Mouse (Mus musculus) lung, adult 2 months (tissue): ENCODE measurements around the gene Gm21970. TPM values are rescaled to one million over a fixed set of nuclear protein-coding genes. Genes with fewer than 3 reads are reported as not detected.

Source experiments
- DNase-seq: peaks from one replicate; pipeline ENCODE4 v3.0.0; 2022
- H3K4me1 ChIP-seq: fragments of 200-500 bp; 2 replicates; pipeline ENCODE4 v1.6.1; 2011; ENCODE audit warnings: low read length; ENCODE audit not compliant: control insufficient read depth, insufficient read depth
- H3K4me3 ChIP-seq: fragments of 200-500 bp; replicated peaks from 2 replicates; pipeline ENCODE3; 2011; ENCODE audit warnings: low read depth, mild to moderate bottlenecking, control low read depth, low read length; ENCODE audit errors: extremely low read depth
- CTCF ChIP-seq: fragments of 200-500 bp; IDR thresholded peaks from 2 replicates; pipeline ENCODE4 v1.5.1; 2011; ENCODE audit warnings: mild to moderate bottlenecking, low read length, control low read depth; ENCODE audit not compliant: insufficient read depth
- POLR2A ChIP-seq: fragments of 200-500 bp; IDR thresholded peaks from 2 replicates; pipeline ENCODE4 v1.6.1; 2011; ENCODE audit warnings: low read depth, mild to moderate bottlenecking, control low read depth, low read length, borderline replicate concordance; ENCODE audit errors: extremely low read depth
- WGBS: fragments of 180-500 bp; shearing (Covaris S2); methylation state at CpG from one replicate; pipeline ENCODE4 v1.1.7; 2018; 5-methylcytosine and 5-hydroxymethylcytosine counted together
- polyA plus RNA-seq: library from polyadenylated mRNA; depleted of rRNA; stranded (reverse); fragments of >200 nt; gene quantifications from 2 replicates; pipeline ENCODE4 v1.2.3, GENCODE M21; 2012

The Gm21970 gene
- polyA plus RNA-seq, 1 experiment: not detected

GRCm38 (mm10) chr16:91355160-91355559, 36.4 kb upstream of the Gm21970 start:
- Histone ChIP-seq H3K4me1 (no peaks in the 10 kb centered on the region; the same call in 1 of the 2 replicates), H3K4me3 (no peak overlapping the region)
- TF ChIP-seq POLR2A (no peak), CTCF (no peak)
- no peak for DNase-seq
- 61% methylated on average over 12 of the region's 12 CpGs for WGBS

- WGBS: 78% methylated on average over 10 of the region's 10 CpGs
These were observed 34.6 kb upstream of the Gm21970 start for GRCm38 (mm10) chr16:91356760-91357525.

GRCm38 (mm10) chr16:91357526-91357900, 34.0 kb upstream of the Gm21970 start:
- H3K4me3 ChIP-seq: no peak overlapping the region
- TF ChIP-seq POLR2A (no peak), CTCF (no peak)
- DNase-seq: no peak
- 49% methylated on average over 10 of the region's 10 CpGs for WGBS
- peaks cover 6% of the 10 kb centered on the region for H3K4me1 ChIP-seq

More at GRCm38 (mm10) chr16:91356760-91357525, 34.6 kb upstream of the Gm21970 start:
- no peak for TF ChIP-seq POLR2A
- TF ChIP-seq CTCF: no peak
- H3K4me1 ChIP-seq: peaks cover under 1% of the 10 kb centered on the region; the same call in 1 of the 2 replicates
- no peak overlapping the region for H3K4me3 ChIP-seq
- no peak for DNase-seq

- Histone ChIP-seq H3K4me3 (no peak overlapping the region), H3K4me1 (peaks cover 15% of the 10 kb centered on the region)
- DNase-seq: no peak
- WGBS: 30% methylated on average over 8 of the region's 8 CpGs
- TF ChIP-seq POLR2A (no peak), CTCF (peak; percentile 47)
These were observed 33.0 kb upstream of the Gm21970 start for GRCm38 (mm10) chr16:91358555-91358954.

- H3K4me3 ChIP-seq: no peak overlapping the region
- TF ChIP-seq CTCF: no peak
- 83% methylated on average over 13 of the region's 13 CpGs for WGBS
- H3K4me1 ChIP-seq: peaks cover 24% of the 10 kb centered on the region
- no peak for DNase-seq
These were observed 32.0 kb upstream of the Gm21970 start for GRCm38 (mm10) chr16:91359531-91359930.

GRCm38 (mm10) chr16:91360162-91360561, 31.4 kb upstream of the Gm21970 start:
- 50% methylated on average over 3 of the region's 3 CpGs for WGBS

GRCm38 (mm10) chr16:91362006-91362405, 29.5 kb upstream of the Gm21970 start:
- H3K4me3 ChIP-seq: no peak overlapping the region
- TF ChIP-seq POLR2A: no peak
- no peak for TF ChIP-seq CTCF
- H3K4me1 ChIP-seq: peaks cover 24% of the 10 kb centered on the region
- DNase-seq: no peak
- 62% methylated on average over 2 of the region's 2 CpGs for whole genome bisulfite sequencing

More at GRCm38 (mm10) chr16:91360162-91360561, 31.4 kb upstream of the Gm21970 start:
- Histone ChIP-seq H3K4me3 (no peak overlapping the region), H3K4me1 (peaks cover 24% of the 10 kb centered on the region)
- DNase-seq: no peak
- no peak for TF ChIP-seq POLR2A
- TF ChIP-seq CTCF: no peak

- Histone ChIP-seq H3K4me1 (peaks cover 24% of the 10 kb centered on the region), H3K4me3 (no peak overlapping the region)
- TF ChIP-seq POLR2A: no peak
- no peak for TF ChIP-seq CTCF
- DNase-seq: peak; percentile 65
- WGBS: 11% methylated on average over 12 of the region's 12 CpGs
These were observed 28.8 kb upstream of the Gm21970 start for GRCm38 (mm10) chr16:91362616-91363272.

- no peak for TF ChIP-seq POLR2A
- no peak for TF ChIP-seq CTCF
- Histone ChIP-seq H3K4me1 (peaks cover 24% of the 10 kb centered on the region), H3K4me3 (no peak overlapping the region)
- DNase-seq: no peak
- 14% methylated on average over 3 of the region's 3 CpGs for WGBS
These were observed 28.0 kb upstream of the Gm21970 start for GRCm38 (mm10) chr16:91363483-91363882.

- Histone ChIP-seq H3K4me3 (no peak overlapping the region), H3K4me1 (peaks cover 24% of the 10 kb centered on the region)
- DNase-seq: no peak
- no peak for TF ChIP-seq POLR2A
- TF ChIP-seq CTCF: no peak
These were observed 25.0 kb upstream of the Gm21970 start for GRCm38 (mm10) chr16:91366567-91366966.
